Mouse (Mus musculus): Measurements from ENCODE around the gene Ttk.

Gene Ttk

DNA sequence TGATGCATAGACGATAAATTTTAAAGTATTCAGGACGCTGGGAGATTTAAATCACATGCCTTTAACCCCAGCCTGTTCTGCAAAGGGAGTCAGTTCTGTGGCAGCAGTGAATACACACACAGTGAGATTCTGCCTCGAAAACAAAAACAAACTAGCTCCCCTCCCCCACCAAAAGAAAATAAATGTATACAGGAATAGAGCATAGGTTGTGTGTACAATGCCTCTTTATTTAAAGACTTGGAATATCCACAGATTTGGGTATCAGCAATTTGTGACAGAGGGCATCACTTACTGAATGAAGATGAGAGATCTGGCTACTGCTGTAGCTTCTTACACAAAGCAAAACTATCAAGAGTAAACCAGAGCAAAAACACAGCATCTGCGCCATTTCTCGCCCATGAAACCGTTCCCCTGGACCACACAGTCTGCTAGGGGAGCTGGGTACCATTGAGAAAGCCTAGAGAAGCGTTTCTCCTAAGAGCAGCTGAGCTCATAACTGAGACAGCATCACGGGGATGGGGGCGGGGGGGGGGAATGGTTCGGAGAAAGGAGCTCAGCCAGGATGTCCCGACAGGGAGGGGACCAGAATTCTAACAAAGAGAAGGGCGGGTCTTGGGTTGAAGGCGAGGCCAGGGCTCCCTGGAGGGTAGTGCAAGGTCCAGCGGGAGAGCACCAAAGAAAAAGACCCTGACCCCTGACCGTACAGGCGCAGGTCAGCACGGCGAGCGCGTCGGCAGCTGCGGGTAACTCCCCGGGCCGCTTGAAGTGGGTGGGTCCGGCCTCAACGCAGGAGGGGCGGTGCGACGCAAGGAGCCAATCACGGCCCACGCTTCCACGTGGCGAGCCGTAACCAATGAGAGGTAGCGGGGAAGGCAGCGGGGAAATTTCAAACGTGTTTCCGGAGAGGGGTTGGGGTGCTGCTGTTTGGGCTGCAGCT lies at the start of gene Ttk:
Ttk (plus strand) TSS at position 879 of the 937 bp plus-strand sequence.
- DNase-seq (ENCODE audit: low read depth) = peak; percentile 92

DNA sequence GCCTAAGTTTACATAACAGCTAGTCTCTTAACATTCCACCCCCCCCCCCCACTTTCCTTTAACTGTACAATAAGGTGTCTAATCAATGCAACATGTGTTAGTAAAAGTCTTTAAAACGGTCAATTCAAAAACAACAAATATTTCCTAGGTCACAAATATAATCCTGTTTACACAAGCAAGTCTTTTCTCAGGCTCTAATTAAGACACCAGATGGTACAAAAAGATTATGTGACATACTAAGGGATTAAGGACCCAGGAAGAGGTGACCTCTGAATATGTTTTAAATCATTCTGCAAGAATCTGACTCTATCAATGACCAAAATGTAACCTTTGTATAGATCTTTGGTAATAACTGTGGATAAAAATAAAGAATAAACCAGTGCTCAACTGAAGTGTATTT lies 49.0 kb upstream of the Ttk start:
- no peak for DNase-seq (ENCODE audit: low read depth)

DNA sequence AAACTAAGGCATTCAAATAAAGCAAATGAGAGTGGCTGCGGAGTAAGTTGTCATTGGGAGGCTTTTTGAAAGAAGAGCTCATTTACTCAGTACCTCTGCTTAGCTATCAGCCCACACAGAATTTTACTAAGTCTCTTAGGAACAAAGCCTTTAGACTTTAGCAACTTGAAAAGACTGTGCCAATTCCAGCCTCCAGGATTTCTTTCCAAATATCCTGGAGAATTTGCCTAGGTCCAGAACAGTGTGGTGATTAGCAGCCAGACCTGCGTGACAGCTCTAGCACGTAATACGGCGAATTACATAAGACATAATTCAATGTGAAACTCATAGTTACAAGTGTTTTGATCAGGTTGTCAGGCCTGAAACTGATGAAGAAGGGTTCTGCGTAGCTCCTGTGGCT lies 45.2 kb upstream of the Ttk start:
- DNase-seq (ENCODE audit: low read depth) = no peak

DNA sequence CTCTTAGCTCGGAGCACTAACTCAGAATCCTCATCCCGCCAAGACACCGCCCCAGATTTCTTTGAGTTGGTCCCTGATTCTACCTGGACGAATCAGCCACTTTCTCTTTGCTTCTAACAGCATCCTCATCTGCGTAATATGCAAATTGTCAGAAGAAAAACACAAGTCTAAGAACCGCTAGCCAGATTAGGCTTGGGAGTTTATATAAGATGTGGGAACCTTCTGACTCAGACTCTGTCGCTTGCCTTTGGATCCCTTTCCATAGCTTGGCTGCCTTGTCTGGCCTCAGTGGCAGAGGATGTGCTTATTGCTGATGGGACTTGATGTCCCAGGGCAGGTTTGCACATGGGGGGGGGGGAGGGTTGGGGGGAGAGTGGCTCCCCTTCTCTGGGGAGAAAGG lies 37.6 kb upstream of the Ttk start:
- DNase-seq (ENCODE audit: low read depth) = no peak

DNA sequence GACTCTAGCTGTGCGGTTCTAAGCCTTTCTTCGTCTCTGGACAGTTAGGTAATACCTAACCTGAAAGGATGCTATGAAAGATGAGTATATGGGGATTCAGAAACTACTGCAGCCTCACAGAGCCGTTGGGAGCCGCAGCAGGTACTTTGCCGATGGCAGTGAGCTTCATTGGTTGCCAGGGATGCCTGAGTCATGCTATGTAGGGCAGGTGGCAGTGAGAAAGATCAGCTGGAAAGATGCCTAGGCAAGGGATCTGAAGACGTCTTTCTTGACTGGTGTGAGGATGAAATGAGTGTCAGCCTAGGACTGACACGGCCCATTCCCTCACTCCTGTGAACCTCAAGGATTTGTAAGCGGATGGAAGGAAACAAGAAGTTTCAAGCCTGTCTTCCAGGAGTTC lies 36.6 kb upstream of the Ttk start:
- no peak for DNase-seq (ENCODE audit: low read depth)

DNA sequence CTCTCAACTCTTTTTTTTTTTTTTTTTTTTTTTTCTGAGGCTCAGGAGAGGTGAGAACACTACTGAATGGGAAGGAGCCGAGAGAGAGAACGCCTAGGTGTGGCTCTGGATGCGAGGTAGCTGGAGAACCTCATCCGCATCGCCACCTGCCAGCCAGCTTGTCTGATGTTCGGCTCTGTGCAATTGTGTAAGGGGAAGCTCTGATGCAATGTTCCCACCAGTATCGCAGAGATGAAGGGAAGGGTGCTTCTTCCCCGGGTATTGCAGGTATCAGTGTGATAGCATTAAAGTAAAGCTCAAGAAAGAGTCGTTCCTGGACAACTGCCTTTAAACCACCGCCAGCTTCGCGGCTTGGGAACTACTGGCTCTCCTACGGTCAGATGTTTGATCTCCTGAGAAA lies 30.1 kb upstream of the Ttk start:
- no peak for DNase-seq (ENCODE audit: low read depth)

- DNase-seq (ENCODE audit: low read depth) = no peak
Observed at GRCm38 (mm10) chr9:83805164-83805976, 29.1 kb upstream of the Ttk start.

DNA sequence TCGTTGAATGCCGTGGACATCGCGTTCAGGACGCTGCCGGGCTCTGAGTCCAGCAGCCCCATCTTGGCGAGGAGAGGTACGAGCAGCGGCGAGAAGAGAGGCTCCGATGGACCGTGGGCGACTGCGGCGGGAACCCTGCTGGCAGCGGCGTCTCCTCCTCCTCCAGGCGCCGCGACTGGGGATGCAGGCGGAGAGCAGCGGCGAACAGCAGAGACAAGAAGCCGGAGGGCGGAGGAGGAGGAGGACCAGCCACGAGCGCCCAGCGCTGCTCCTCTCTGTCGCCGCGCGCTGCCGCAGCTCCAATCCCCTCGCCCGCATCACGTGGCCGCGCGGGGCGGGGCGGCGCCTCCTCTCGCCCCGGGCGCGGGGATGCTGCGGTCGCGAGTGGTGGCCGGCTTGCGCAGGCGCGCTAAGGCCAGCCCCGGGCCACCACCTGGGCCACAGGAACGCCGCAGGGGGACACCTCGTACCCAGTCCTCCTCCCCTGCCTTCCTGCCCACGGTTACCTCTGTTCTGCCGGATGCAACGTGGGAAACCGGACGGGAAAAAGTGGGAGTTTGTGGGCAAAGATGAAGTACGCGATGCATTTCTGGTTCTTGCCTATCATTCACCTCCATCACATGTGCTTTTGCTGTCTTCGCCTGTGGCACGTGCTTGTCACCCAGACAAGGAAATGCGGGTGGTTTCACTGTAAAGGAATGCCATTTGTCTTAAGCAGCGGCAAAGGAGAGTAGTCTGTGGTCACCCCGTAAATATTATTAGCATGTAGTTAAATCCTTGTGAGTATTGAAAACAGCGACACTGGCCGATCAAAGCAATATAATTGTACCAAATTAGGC lies 28.3 kb upstream of the Ttk start, which contains the start of gene Elovl4:
Elovl4 (minus strand) TSS at position 301 of the 839 bp plus-strand sequence.
- no peak for DNase-seq (ENCODE audit: low read depth)

DNA sequence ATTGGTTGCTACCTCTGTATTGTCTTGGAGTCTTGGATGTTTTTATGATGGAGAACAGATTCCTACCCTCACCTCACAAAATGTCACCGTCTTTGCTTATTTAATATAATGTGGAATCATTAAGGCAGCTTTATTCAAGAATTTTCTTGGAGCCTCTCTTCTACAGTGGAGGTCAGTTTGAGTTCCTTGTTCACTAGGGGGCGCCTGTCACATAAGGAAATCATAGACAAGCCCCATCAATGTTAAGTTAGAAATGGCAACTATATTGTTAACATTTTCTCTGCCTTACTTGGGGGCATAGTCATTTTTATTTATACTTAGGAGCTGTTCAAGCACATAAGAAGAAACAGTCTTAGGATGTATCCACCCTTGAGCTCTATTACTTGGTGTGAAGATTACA lies 26.9 kb upstream of the Ttk start:
- DNase-seq (ENCODE audit: low read depth) = peak; percentile 71

DNA sequence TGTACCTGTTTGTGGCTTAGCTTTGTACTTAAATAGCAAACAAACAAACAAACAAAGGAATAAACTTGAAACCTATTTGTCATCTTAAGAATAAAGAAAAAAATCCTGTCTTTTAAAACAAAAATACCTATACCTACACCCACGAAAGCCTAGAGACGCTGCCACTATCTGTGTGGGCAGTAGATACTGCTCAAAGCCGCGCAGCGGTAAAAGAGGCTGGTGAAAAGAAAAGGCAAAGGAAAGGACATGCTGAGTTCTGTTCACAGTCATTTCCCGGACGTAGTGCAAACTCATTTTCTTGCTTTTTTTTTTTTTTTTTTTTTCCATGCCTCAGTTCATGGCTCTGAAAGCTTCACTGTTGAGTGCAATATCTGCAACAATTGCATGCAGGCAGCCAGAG lies 15.3 kb upstream of the Ttk start:
- no peak for DNase-seq (ENCODE audit: low read depth)

DNA sequence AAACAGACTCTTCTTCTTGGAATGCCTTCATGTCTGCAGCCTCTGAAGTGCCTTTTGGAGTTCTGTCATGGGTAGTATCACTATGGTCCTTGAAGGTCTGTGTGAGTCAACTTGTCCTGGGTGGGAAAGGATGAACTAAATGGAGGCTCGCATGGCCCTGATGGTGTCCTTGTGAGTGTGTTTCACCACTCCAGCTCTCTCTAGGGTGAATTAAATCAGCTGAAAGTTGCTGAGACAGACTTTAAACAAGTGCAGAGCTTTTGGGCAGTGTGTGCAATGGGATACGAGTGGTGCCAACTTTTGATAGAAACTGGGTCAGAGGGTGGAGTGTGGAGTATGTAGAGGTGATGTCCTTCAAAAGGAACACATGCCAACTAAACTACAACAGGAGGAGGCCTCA lies 13.5 kb upstream of the Ttk start:
- DNase-seq (ENCODE audit: low read depth) = no peak

DNA sequence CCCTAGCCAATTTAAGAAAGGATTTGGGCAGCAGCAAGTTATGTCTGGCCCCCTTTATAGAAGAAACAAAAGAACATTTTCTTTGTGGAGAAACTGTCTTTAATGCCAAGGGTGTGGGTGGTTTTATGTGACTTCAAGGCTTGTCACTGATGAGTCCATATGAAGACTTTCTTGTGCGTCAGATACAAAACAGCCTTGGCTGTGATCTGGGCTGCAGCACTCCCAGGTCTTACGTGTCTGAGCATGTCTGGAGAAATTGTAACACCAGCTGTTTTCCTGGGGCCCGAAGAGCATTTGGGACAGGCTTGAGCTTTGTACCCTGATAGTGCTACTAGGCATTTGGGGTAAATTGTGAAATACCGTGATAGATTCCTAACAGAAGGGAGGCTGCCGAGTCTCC lies 11.6 kb upstream of the Ttk start:
- DNase-seq (ENCODE audit: low read depth) = no peak

DNA sequence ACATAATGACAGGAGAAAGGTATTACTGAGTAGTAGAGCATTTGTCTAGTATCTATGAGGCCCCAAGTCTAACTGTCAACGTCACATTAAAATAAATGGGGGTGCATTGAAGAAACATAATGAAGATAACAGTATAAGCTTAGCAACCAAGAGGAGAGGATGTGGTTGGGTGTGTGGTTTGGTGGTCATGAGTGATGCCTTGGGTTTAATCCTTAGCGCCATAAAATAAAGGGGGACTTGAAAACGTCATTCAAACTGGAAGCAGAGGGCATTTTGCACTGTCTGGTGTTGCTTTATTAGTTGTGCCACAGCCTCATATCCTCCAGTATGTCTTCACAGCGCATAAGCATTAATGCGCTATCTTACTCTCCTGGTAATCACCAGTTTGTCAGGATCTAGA lies 4.6 kb upstream of the Ttk start:
- DNase-seq (ENCODE audit: low read depth) = peak; percentile 51

DNA sequence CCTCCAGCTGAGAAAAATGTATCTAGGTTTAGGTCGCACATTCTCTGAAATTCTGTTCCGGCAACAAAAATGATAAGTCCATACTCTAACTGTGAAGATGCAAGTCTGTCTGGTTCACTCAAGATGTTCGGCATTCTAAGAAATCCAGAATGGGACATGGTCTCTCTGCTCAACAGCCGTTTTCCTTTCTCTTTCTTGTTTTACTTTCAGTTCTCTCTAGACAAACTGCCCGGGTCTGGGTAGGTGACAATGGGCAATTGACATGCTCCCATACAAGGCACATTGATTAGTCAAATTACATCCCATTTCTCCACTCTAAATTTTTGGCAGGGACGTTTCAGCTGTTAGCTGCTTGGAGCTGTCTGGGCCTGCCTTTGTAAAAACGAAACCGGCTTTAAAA lies 3.3 kb upstream of the Ttk start:
- DNase-seq (ENCODE audit: low read depth) = no peak

- DNase-seq (ENCODE audit: low read depth) = no peak
Observed at GRCm38 (mm10) chr9:83834748-83835313, 342 bp downstream of the Ttk start.

- DNase-seq (ENCODE audit: low read depth) = no peak
Observed at GRCm38 (mm10) chr9:83852464-83852863, 18.0 kb downstream of the Ttk start.

- no peak for DNase-seq (ENCODE audit: low read depth)
Observed at GRCm38 (mm10) chr9:83865165-83865564, 30.7 kb downstream of the Ttk start.

GRCm38 (mm10) chr9:83882191-83882590 lies 47.7 kb downstream of the Ttk start:
- DNase-seq (ENCODE audit: low read depth) = no peak

DNA sequence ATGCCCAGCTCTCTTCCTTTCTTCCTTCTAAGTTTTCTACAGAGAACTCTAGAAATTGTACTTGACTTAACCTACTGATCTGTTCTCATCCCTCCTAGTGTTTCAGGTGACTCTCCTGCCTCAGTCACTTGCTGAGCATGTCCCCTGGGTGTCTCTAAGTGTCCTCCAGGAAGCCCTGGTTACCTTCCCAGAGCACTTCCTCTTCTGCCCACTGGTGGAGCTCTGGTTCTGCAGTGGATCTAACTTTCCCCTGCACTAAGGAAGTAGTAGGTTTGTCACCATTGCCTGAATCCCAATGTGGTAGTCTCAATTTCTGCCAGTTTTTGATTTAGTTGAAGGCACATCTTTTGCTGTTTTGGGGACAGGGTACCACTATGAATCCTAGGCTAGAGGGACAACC lies 51.7 kb downstream of the Ttk start:
- DNase-seq (ENCODE audit: low read depth) = peak; percentile 10

- DNase-seq (ENCODE audit: low read depth) = no peak
Observed at GRCm38 (mm10) chr9:83888214-83888613, 53.7 kb downstream of the Ttk start.

- no peak for DNase-seq (ENCODE audit: low read depth)
Observed at GRCm38 (mm10) chr9:83893073-83893472, 58.6 kb downstream of the Ttk start.
